Mouse (Mus musculus) small intestine, adult 2 months (tissue): ENCODE measurements around the gene Mef2a.

Source experiments
- CTCF ChIP-seq: fragments of 200-500 bp; IDR thresholded peaks from 2 replicates; pipeline ENCODE4 v1.5.1; 2012; ENCODE audit warnings: low read depth, mild to moderate bottlenecking, control low read depth, inconsistent platforms, low read length, moderate library complexity, mixed read lengths; ENCODE audit not compliant: insufficient replicate concordance, insufficient read length; ENCODE audit errors: extremely low read depth
- POLR2A ChIP-seq: fragments of 200-500 bp; IDR thresholded peaks from 2 replicates; pipeline ENCODE4 v1.6.1; 2012; ENCODE audit warnings: low read depth, mild to moderate bottlenecking, control low read depth, inconsistent platforms, low read length, moderate library complexity

DNA sequence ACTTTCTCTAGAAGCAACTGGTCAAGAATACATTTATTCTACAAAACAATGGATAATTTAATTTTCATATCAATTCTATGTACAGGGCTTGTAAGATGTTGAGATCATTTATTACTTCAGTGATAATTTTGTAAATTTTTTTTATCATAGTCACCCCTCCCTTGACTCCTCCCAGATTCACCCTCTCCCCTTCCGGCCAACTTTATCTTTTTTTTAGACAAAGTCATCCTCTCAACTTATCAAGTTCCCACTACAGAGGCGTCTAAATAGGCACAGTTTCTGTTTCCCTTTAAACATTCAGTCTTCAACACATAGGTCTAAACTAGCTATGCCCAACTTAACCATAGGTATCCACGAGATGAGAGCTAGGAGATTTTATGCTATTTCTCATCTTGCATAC lies 59.5 kb downstream of the Mef2a start:
- TF ChIP-seq CTCF (no peak), POLR2A (no peak)
